31 mouse cellular contexts compared by ENCODE assay signal in genomic region chr8:92777106-92777505, GRCm38 (mm10). TPM values are rescaled to one million over a fixed set of nuclear protein-coding genes. Genes with fewer than 3 reads are reported as not detected.
DNase-seq lines count a peak whose midpoint lies in the region; ATAC-seq lines count a peak whose summit lies in the region.
"Had no signal": no experiment of that assay in that cellular context is flagged by ENCODE, and none has a peak within 500 bp of the region (broad histone marks: within the 10 kb centered on the region; RNA-seq: fewer than 3 reads in every experiment).

No protein-coding gene starts in this region.

- H3K9me3 ChIP-seq in neural tube, embryonic 15.5 days (replicated peaks), result no peaks in the 10 kb centered on the region
- no peaks in the 10 kb centered on the region for H3K9me3 ChIP-seq in embryonic facial prominence, embryonic 10.5 days
- H3K9me3 ChIP-seq: embryonic facial prominence, embryonic 13.5 days; forebrain, embryonic 13.5 days; heart, embryonic 12.5 days; hindbrain, embryonic 15.5 days; limb, embryonic 15.5 days; lung, embryonic 15.5 days; midbrain, embryonic 12.5 days; neural tube, embryonic 12.5 days; stomach, embryonic 15.5 days had no signal

- H3K9ac ChIP-seq in neural tube, embryonic 15.5 days (replicated peaks), result no peak overlapping the region
- H3K9ac ChIP-seq: embryonic facial prominence, embryonic 13.5 days; forebrain, embryonic 13.5 days; heart, embryonic 12.5 days; hindbrain, embryonic 15.5 days; limb, embryonic 15.5 days; liver, embryonic 14.5 days; lung, embryonic 15.5 days; midbrain, embryonic 12.5 days; neural tube, embryonic 12.5 days; stomach, embryonic 15.5 days had no signal

- no peak overlapping the region for H3K4me2 ChIP-seq in neural tube, embryonic 15.5 days
- H3K4me2 ChIP-seq: embryonic facial prominence, embryonic 13.5 days; forebrain, embryonic 13.5 days; heart, embryonic 12.5 days; hindbrain, embryonic 15.5 days; limb, embryonic 15.5 days; lung, embryonic 15.5 days; midbrain, embryonic 12.5 days; neural tube, embryonic 12.5 days; stomach, embryonic 15.5 days had no signal

- DNase-seq in heart, adult 11 months, result peak; percentile 66
- DNase-seq in heart, postnatal 14 days, result no peak
- DNase-seq in neural tube, embryonic 10.5 days (ENCODE audit: extremely low spot score, low spot score), result peak; percentile 30
- DNase-seq in embryonic facial prominence, embryonic 10.5 days (ENCODE audit: low spot score), result no peak
- peak; percentile 24 for DNase-seq in retina, postnatal 1 day
- no peak for DNase-seq in B cell, adult 2 months
- DNase-seq in ovary, postnatal 10 days (ENCODE audit: low spot score), result no peak
- DNase-seq: adrenal gland, postnatal 14 days; cerebellum, adult 9-10 months; gastrocnemius, postnatal 10 days; heart, adult 18-20 months; heart, postnatal 10 days; kidney, adult 2 months; lung, postnatal 4 days; thymus, adult 18-20 months; thymus, postnatal 36 days had no signal

- 21% methylated on average over 5 of the region's 5 CpGs for WGBS in neural tube, embryonic 15.5 days
- WGBS in embryonic facial prominence, embryonic 10.5 days, result 13% methylated on average over 5 of the region's 5 CpGs

- no peak overlapping the region for H3K4me3 ChIP-seq in neural tube, embryonic 15.5 days (replicated peaks)
- no peak overlapping the region for H3K4me3 ChIP-seq in embryonic facial prominence, embryonic 10.5 days
- H3K4me3 ChIP-seq: embryonic facial prominence, embryonic 13.5 days; erythroblast, embryonic 14.5 days; forebrain, embryonic 13.5 days; heart, embryonic 12.5 days; hindbrain, embryonic 15.5 days; limb, embryonic 15.5 days; lung, embryonic 15.5 days; midbrain, embryonic 12.5 days; neural tube, embryonic 12.5 days; stomach, embryonic 15.5 days had no signal

- H3K27ac ChIP-seq in neural tube, embryonic 15.5 days (replicated peaks), result no peak overlapping the region
- peak overlapping the region; percentile 35 for H3K27ac ChIP-seq in embryonic facial prominence, embryonic 10.5 days (replicated peaks)
- H3K27ac ChIP-seq: embryonic facial prominence, embryonic 13.5 days; forebrain, embryonic 13.5 days; hindbrain, embryonic 15.5 days; kidney, postnatal 0 days; limb, embryonic 15.5 days; liver, embryonic 14.5 days; lung, embryonic 15.5 days; midbrain, embryonic 12.5 days; neural tube, embryonic 12.5 days; stomach, embryonic 15.5 days had no signal

- H3K27me3 ChIP-seq in neural tube, embryonic 15.5 days (replicated peaks), result 0 out of 2 replicates have a peak, but pooled peaks cover 3% of the 10 kb centered on the region
- H3K27me3 ChIP-seq in embryonic facial prominence, embryonic 10.5 days (replicated peaks; ENCODE audit: low read depth, poor library complexity, severe bottlenecking), result 0 out of 2 replicates have a peak, but pooled peaks cover 2% of the 10 kb centered on the region
- H3K27me3 ChIP-seq: embryonic facial prominence, embryonic 13.5 days; heart, embryonic 12.5 days; hindbrain, embryonic 15.5 days; limb, embryonic 15.5 days; lung, embryonic 15.5 days; midbrain, embryonic 12.5 days; neural tube, embryonic 12.5 days; stomach, embryonic 15.5 days had no signal

- no peaks in the 10 kb centered on the region; the same call in 1 of the 2 replicates for H3K4me1 ChIP-seq in neural tube, embryonic 15.5 days
- H3K4me1 ChIP-seq in embryonic facial prominence, embryonic 10.5 days, result peaks cover 14% of the 10 kb centered on the region
- H3K4me1 ChIP-seq: hindbrain, embryonic 15.5 days; limb, embryonic 15.5 days; lung, embryonic 15.5 days; stomach, embryonic 15.5 days had no signal

- H3K36me3 ChIP-seq in neural tube, embryonic 15.5 days, result no peaks in the 10 kb centered on the region
- no peaks in the 10 kb centered on the region for H3K36me3 ChIP-seq in embryonic facial prominence, embryonic 10.5 days (replicated peaks)
- H3K36me3 ChIP-seq: embryonic facial prominence, embryonic 13.5 days; heart, embryonic 12.5 days; hindbrain, embryonic 15.5 days; limb, embryonic 15.5 days; lung, embryonic 15.5 days; midbrain, embryonic 12.5 days; neural tube, embryonic 12.5 days; stomach, embryonic 15.5 days had no signal

- no peak for ATAC-seq in neural tube, embryonic 15.5 days (ENCODE audit: low FRiP score)
- ATAC-seq: CD4-positive, CD25-positive, alpha-beta regulatory T cell, adult 4 months; forebrain, embryonic 13.5 days had no signal

- intact Hi-C loops in heart, postnatal 14 days (cut with DNase I), result no loop called here

RNA-seq across cellular contexts. Expression of gene Mmp2, which starts 50.0 kb away (rescaled TPM):
- total RNA-seq in heart, postnatal 14 days (2021), result 100 to 1,000 TPM; 132 to 154 TPM
- 34.0 and 48.7 TPM in 2 replicates for polyA plus RNA-seq in neural tube, embryonic 15.5 days (2015; fragmentation: Nextera tagmentation; extraction: Ambion mirVana)
- 103 and 120 TPM in 2 replicates for polyA plus RNA-seq in embryonic facial prominence, embryonic 10.5 days (2016; fragmentation: Nextera tagmentation; extraction: Ambion mirVana)
- total RNA-seq: MEL had no signal
- polyA plus RNA-seq: CD4-positive, CD25-positive, alpha-beta regulatory T cell, adult 4 months; erythroblast, embryonic 14.5 days had no signal

Comparison
In these comparisons a context has a peak if more than half of its experiments do, and no peak if none do; other contexts are left out.
1. DNase-seq: peak in heart, adult 11 months (single experiment), neural tube, embryonic 10.5 days (single experiment) and retina, postnatal 1 day (single experiment); none in heart, postnatal 14 days (0 of 2), embryonic facial prominence, embryonic 10.5 days (single experiment), B cell, adult 2 months (0 of 2) and ovary, postnatal 10 days (single experiment).